10 mouse cellular contexts compared by ENCODE assay signal in genomic region chr6:31601131-31601530, GRCm38 (mm10). TPM values are rescaled to one million over a fixed set of nuclear protein-coding genes. Genes with fewer than 3 reads are reported as not detected.
A peak's percentile ranks its signal among the peaks of the same experiment; 100 is the strongest.
DNase-seq lines count a peak whose midpoint lies in the region; ATAC-seq and TF ChIP-seq lines count a peak whose summit lies in the region.
"Had no signal": no experiment of that assay in that cellular context is flagged by ENCODE, and none has a peak within 500 bp of the region (broad histone marks: within the 10 kb centered on the region; RNA-seq: fewer than 3 reads in every experiment).

No protein-coding gene starts in this region.

- H3K4me1 ChIP-seq in heart, postnatal 0 days (ENCODE audit: control insufficient read depth, insufficient read depth), result peaks cover 28% of the 10 kb centered on the region

- peak; percentile 42 to 56 for DNase-seq in cerebellum, postnatal 10 days
- DNase-seq in cerebellum, adult 18-20 months, result no peak
- DNase-seq in left cerebral cortex, postnatal 14 days (ENCODE audit: low spot score in 2 of 2), result peak; percentile 59 to 74
- no peak for DNase-seq in left cerebral cortex, adult 8-10 months (ENCODE audit: low spot score in 2 of 2)
- DNase-seq in heart, postnatal 0 days (ENCODE audit: low spot score), result no peak
- DNase-seq in right cerebral cortex, adult 2 months (ENCODE audit: low spot score in 2 of 2), result peak; percentile 30 to 33
- no peak for DNase-seq in T-cell, adult 2 months (ENCODE audit: low spot score)
- DNase-seq in adrenal gland, postnatal 25 days, result no peak
- DNase-seq: liver had no signal

- intact Hi-C loops in left cerebral cortex, postnatal 14 days (cut with DNase I), result no loop called here

- H3K9ac ChIP-seq in heart, postnatal 0 days (replicated peaks; ENCODE audit: low read depth, low read length), result no peak overlapping the region
- H3K9ac ChIP-seq: neural tube, embryonic 12.5 days had no signal

- no peaks in the 10 kb centered on the region for H3K36me3 ChIP-seq in heart, postnatal 0 days (replicated peaks; ENCODE audit: control insufficient read depth, insufficient read depth, low read length)
- H3K36me3 ChIP-seq: neural tube, embryonic 12.5 days had no signal

- ATAC-seq in heart, postnatal 0 days (ENCODE audit: insufficient read depth, low read depth), result no peak

- H3K27ac ChIP-seq in heart, postnatal 0 days (ENCODE audit: low read depth), result peak overlapping the region; percentile 38; the same call in 1 of the 2 replicates
- H3K27ac ChIP-seq: neural tube, embryonic 12.5 days had no signal

- no peaks in the 10 kb centered on the region for H3K9me3 ChIP-seq in heart, postnatal 0 days (replicated peaks; ENCODE audit: control insufficient read depth, low read length)
- H3K9me3 ChIP-seq: neural tube, embryonic 12.5 days had no signal

- no peaks in the 10 kb centered on the region for H3K27me3 ChIP-seq in heart, postnatal 0 days (ENCODE audit: control insufficient read depth, insufficient read depth, low read length)
- H3K27me3 ChIP-seq: neural tube, embryonic 12.5 days had no signal

- no peak for TF ChIP-seq CTCF in heart, postnatal 0 days (IDR thresholded peaks at IDR 0.05; ENCODE audit: low read depth)

- no peak for TF ChIP-seq EP300 in heart, postnatal 0 days (IDR thresholded peaks at IDR 0.05; ENCODE audit: low read depth)

- no peak overlapping the region for H3K4me3 ChIP-seq in heart, postnatal 0 days (ENCODE audit: low read depth, low read length)
- H3K4me3 ChIP-seq: neural tube, embryonic 12.5 days had no signal

- no peak overlapping the region for H3K4me2 ChIP-seq in heart, postnatal 0 days (ENCODE audit: low read depth, low read length)
- H3K4me2 ChIP-seq: neural tube, embryonic 12.5 days had no signal

- 5% methylated on average over 3 of the region's 3 CpGs for WGBS in heart, postnatal 0 days

RNA-seq across cellular contexts. Expression of gene Podxl, which starts 37.4 kb away (rescaled TPM):
- 10 to 100 TPM; 18.6 to 18.7 TPM for total RNA-seq in left cerebral cortex, postnatal 14 days (2021)
- total RNA-seq in left cerebral cortex, adult 8-10 months (2022), result 10 to 100 TPM; 20.1 to 23.1 (median 21.0) TPM
- 44.0 and 83.1 TPM in 2 replicates for total RNA-seq in heart, postnatal 0 days (2014; rRNA removed; ENCODE audit: low replicate concordance)
- polyA plus RNA-seq in heart, postnatal 0 days (2015; fragmentation: Nextera tagmentation; extraction: Ambion mirVana), result 14.9 and 17.6 TPM in 2 replicates
- 36.3 and 41.7 TPM in 2 replicates for total RNA-seq in adrenal gland, postnatal 25 days (2021)

Comparison
In these comparisons a context has a peak if more than half of its experiments do, and no peak if none do; other contexts are left out.
1. DNase-seq: peak in cerebellum, postnatal 10 days (2 of 2), left cerebral cortex, postnatal 14 days (2 of 2) and right cerebral cortex, adult 2 months (2 of 2); none in cerebellum, adult 18-20 months (0 of 2), left cerebral cortex, adult 8-10 months (0 of 2), heart, postnatal 0 days (single experiment), T-cell, adult 2 months (single experiment) and adrenal gland, postnatal 25 days (single experiment).